Mouse (Mus musculus) spleen, postnatal 4 days (tissue): ENCODE measurements around the gene Fam205a1.
A peak's percentile ranks its signal among the peaks of the same experiment; 100 is the strongest.
"Not testable (repeated sequence)": the region's sequence is repeated elsewhere in the genome, so short reads cannot be mapped to it uniquely, and the experiment has no call there.

Experiments used
- DNase-seq, 2 experiments: peaks; one replicate each; pipeline ENCODE4 v3.0.0; 2022; ENCODE audit warnings: low spot score in 2 of 2

Gene Fam205a1

GRCm38 (mm10) chr4:42853788-42854187 lies at the start of gene Fam205a1:
TSS of gene Fam205a1 (minus strand) at chr4:42853888.
- not testable (repeated sequence) for DNase-seq

DNA sequence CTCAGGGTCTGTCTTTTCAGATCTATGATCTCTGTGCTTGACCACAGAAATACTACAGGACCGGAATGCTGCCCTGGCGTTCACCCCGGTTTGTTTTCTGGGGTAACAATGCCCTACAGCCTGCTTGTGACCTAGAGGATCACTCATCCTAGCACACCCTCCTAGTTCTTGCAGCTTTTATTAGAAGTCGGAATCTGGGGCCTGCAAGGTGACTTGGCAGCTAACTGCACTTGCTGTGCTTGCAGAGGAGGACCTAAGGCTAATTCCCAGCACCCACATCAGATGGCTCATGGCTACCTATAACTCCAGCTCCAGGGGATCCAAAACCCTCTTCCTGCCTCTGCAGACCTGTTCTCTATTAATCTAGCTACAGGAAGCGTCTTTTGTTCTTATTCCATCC lies 49.0 kb upstream of the Fam205a1 start:
- DNase-seq: no peak

- peak; percentile 34 to 76 for DNase-seq
Observed at GRCm38 (mm10) chr4:42902174-42902573, 48.5 kb upstream of the Fam205a1 start.

DNA sequence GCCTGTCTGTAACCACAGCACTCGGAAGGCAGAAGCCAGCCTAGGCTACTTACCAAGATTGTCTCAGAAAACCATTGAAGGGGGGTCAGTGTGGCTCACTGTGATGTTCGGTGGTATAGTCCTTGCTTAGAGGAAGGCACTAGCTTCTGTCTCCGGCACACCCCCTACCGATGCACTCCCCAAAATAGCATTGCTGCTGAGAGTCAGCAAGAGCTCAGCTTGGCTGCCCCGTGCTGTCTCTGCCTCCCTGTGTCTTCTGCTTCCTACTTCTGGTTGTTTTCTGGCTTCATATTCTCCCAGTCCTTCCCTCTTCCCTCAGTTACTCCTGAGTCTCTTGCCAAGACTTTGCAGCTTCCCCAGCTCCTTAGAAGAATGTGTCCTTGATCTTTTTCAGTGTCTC lies 47.2 kb upstream of the Fam205a1 start:
- no peak for DNase-seq

GRCm38 (mm10) chr4:42898914-42899313 lies 45.2 kb upstream of the Fam205a1 start:
- no peak for DNase-seq

DNA sequence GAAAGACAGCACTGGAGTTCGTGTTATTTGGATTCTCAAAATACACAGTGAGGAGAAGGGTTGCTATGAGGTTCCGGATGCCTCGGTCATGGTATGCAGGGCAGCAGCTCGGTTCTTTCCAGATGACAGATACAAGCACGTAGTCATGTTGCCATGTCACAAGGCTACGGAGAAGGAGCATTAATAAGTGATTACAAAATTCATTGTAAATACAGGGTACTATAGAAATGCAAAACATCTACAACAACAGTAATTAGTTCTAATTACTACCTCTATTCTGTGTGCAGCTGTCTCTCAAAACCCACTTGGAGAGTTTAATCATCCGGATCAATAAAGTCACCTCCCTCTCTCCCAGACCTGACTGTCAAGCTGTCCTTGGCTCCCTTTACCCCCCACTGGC lies 41.4 kb upstream of the Fam205a1 start:
- no peak for DNase-seq

- no peak for DNase-seq
Observed at GRCm38 (mm10) chr4:42891176-42891575, 37.5 kb upstream of the Fam205a1 start.

GRCm38 (mm10) chr4:42888806-42889205 lies 35.1 kb upstream of the Fam205a1 start:
- DNase-seq: no peak

- no peak for DNase-seq
Observed at GRCm38 (mm10) chr4:42886926-42887325, 33.2 kb upstream of the Fam205a1 start.

- DNase-seq: peak in 1 of 2 experiments; percentile 62
Observed at GRCm38 (mm10) chr4:42880677-42880948, 26.9 kb upstream of the Fam205a1 start.

- peak; percentile 70 to 76 for DNase-seq
Observed at GRCm38 (mm10) chr4:42879829-42880676, 26.4 kb upstream of the Fam205a1 start.

GRCm38 (mm10) chr4:42877657-42878056 lies 24.0 kb upstream of the Fam205a1 start:
- DNase-seq: peak in 1 of 2 experiments; percentile 56

DNA sequence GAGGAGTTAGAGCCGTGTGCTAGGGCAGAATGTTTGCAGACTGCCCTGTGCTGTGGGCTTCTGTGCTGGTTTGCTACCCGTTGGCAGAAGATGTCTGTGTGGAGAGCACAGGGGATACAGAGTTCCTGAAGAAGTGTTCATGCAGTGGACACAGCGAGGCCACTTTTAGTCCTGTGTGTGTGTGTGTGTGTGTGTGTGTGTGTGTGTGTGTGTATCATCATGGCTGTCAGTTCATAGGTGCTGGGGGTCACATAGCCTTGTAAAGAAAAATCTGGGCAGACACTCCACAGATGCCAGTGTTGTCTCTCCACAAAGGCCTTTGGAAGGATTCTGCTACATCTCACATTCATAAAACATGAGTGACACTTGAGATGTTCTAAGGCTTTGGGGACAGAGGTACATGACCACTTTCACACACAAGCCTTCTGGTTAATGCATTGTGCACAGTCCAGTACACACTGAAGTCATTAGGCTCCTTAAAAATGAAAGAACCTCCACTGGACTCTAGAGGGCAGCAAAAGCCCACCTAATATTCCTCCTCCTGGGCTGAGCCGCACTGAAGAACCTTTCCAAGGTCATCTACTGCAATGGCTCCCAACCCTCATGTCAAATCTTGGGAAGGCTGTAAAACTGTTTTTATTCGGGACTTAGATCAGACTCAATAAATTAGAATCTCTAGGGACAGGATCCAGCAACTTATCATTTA lies 23.1 kb upstream of the Fam205a1 start:
- DNase-seq: peak; percentile 49 to 68

GRCm38 (mm10) chr4:42874134-42874533 lies 20.4 kb upstream of the Fam205a1 start, which contains the start of gene Fam205c:
TSS of gene Fam205c (minus strand) at chr4:42874234.
- DNase-seq: no peak

- no peak for DNase-seq
Observed at GRCm38 (mm10) chr4:42872746-42873435, 19.2 kb upstream of the Fam205a1 start.

DNA sequence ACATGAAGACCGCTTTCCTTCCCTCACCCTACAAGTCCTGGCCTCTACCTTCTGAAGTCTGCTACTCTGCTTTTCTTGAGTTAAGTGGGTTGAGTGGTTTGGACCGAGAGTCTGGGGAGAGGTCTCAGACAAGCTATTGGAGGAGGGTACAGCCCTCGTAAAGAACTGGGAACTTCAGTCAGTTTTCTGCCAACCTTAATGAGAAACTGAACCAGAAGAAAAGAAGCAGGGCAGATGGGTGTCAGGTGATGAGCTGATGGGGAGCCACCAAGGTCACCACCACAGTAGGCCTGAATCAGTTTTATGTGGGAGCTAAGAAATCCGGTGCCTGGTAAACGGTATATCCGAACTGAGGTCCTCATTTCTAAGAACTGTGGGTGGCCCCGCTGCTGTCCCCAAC lies 18.5 kb upstream of the Fam205a1 start:
- DNase-seq: no peak

- no peak for DNase-seq
Observed at GRCm38 (mm10) chr4:42870748-42871147, 17.1 kb upstream of the Fam205a1 start.

DNA sequence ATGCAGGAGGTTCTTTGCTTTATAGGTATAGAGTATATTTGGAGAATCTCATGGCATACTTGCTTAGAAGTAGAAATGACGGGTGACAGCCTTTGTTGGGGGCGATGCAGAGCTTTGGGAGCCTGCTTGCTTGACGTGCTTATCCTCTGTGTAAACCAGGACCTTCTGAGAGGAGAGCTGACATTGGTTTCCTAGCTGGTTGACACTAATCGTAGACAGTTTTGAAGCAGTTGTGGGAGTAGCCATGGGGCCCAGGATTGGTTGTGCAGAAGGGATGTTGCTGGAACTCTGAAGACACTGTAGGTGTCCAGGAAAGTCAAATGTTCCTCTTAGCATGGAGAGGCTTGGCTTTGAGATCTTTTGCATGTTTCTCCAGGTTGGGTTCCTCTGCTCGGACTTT lies 14.5 kb upstream of the Fam205a1 start:
- DNase-seq: peak in 1 of 2 experiments; percentile 56

- peak in 1 of 2 experiments; percentile 60 for DNase-seq
Observed at GRCm38 (mm10) chr4:42867390-42867789, 13.7 kb upstream of the Fam205a1 start.

DNA sequence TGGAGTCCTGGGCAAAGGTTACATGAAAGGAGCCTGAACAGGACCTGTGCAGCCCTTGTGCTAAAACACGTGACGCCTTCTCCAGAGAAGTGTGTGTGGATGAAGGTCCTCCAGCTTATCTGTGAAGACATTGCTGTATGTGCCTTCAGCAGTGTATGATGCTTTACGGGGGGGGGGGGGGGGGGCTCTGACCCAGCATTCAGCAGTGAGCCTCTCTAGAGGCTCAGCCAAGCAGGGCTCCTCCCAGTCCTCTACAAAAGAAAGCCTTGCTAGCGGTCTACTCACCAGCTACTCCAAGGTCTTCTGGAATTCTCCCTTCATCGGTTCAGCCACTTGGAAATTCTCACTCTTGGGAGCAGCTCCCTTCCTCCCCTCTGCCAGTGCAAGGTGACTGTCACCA lies 9.8 kb upstream of the Fam205a1 start:
- DNase-seq: not testable (repeated sequence)

GRCm38 (mm10) chr4:42860483-42860882 lies 6.8 kb upstream of the Fam205a1 start:
- peak; percentile 74 to 79 for DNase-seq

DNA sequence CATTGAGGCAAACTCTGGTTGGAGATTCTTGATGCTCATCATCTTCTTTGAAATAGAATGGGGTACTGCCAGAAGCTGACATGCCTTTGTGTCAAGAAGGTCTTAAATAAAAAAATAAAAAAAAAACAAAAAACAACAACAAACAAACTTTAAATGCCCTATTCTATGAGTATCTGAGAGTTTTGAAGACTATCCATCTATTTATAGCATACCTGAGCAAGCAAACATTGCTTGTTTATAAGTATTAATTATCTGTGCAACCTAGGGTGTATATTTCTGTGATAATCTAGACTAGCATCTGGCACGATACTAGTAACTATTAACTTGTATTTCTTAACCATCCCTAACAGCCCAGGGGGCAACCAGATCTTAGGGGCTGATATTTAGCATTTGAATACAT lies 3.0 kb upstream of the Fam205a1 start, which contains the start of gene Gm12394:
TSS of gene Gm12394 (minus strand) at position 101 of the 400 bp plus-strand sequence.
- not testable (repeated sequence) for DNase-seq
